Mouse (Mus musculus) lung, postnatal 25 days (tissue): ENCODE results near the gene Gpr22.
A peak's percentile ranks its signal among the peaks of the same experiment; 100 is the strongest.

ENCODE experiments used
- DNase-seq: peaks from one replicate; pipeline ENCODE4 v3.0.0; 2022; ENCODE audit warnings: low spot score

The Gpr22 gene

DNA sequence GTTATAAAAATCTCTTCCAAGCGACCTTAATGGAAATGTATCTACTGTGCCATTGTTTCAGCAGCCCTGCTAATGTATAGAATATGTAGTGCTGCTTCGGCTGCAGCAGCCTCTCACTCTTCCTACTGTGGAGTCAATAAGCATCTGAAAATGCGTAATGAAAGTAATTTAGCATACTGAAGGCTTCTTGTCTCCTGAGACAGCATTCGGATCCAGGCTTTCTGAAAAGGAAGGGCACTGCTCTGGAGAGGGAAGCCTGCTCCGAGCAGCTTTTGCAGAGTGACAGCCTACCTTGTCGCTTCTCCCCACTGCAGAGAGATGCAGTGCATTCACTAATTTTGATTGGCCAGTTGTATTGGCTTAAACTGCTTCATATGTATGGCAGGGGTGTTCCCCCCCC, at the start of gene Gpr22:
Gene Gpr22, minus strand, starts transcription at position 348 of the 400 bp plus-strand sequence.
- no peak for DNase-seq

- DNase-seq = no peak
Measured at GRCm38 (mm10) chr12:31755885-31756755, 42.4 kb upstream of the Gpr22 start.

GRCm38 (mm10) chr12:31754465-31754864, 40.7 kb upstream of the Gpr22 start:
- DNase-seq = no peak

- no peak for DNase-seq
Measured at GRCm38 (mm10) chr12:31749846-31750245, 36.1 kb upstream of the Gpr22 start.

DNA sequence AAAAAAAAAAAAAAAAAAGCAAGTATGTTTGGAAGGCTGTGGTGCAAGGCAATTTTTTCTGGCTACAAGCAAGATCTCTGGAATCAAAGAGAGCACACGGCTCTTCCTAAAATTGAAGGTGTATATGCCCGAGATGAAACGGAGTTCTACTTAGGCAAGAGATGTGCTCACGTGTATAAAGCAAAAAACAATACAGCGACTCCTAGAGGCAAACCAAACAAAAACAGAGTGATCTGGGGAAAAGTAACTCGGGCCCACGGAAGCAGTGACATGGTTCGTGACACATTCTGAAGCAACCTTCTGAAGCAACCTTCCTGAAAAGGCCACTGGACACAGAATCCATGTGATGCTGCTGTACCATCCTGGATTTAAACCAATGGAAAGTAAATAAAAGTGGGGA, 33.6 kb upstream of the Gpr22 start:
- no peak for DNase-seq

DNA sequence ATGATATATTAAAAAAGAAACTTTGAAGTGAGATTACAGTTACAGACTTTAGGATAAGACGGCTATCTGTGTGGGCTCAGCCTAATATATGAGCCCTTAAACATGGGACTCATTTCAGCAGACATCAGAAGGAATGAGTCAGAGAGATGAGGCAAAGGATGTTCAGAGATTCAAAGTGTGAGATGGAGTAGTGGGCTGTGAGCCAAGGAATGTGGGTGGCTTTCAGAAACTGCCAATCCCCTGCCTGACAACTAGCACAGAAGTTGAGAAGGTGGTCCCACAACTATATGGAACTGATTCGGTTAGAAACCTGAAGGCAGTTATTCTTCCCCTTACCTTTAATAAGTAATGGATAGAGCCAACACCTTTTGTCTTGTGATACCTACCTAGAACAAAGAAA, 20.9 kb upstream of the Gpr22 start:
- DNase-seq = no peak

DNA sequence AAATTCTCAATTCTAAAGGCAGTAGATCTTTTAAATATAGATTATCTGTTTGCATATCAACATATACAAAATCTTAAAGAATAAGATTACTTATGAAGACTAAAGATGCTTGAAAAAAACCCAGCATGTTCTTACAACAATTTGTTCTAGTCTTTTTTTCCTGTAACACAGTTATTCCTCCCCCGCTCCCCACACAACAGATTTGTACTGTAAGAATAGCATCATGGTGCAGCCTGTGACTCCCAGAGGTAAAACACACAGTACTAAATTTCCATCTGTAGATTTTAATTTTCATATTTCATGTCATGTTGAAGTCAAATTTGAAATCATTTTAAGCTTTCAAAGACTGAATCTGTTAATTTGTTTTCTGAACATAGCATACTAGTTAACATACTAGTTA, 16.4 kb upstream of the Gpr22 start:
- DNase-seq = no peak

DNA sequence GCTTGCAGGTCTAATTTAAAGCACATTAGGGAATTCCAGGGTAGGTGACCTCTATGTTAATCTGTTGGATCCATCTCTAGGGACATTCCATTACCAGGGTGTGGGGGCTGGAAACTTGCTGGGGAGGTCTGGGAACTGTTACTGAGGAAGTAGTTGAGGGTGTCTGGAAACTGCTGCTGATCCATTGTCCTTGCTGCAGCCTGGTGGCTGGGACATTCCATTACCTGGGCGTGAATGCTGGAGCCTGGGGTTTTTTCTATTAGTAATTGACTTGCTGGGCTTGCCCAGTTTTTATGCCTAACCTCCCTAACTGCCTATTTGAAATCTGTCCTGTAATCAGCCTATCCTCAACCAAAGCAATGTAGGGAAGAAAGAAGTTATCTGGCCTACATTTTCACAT, 13.0 kb upstream of the Gpr22 start:
- DNase-seq = no peak

DNA sequence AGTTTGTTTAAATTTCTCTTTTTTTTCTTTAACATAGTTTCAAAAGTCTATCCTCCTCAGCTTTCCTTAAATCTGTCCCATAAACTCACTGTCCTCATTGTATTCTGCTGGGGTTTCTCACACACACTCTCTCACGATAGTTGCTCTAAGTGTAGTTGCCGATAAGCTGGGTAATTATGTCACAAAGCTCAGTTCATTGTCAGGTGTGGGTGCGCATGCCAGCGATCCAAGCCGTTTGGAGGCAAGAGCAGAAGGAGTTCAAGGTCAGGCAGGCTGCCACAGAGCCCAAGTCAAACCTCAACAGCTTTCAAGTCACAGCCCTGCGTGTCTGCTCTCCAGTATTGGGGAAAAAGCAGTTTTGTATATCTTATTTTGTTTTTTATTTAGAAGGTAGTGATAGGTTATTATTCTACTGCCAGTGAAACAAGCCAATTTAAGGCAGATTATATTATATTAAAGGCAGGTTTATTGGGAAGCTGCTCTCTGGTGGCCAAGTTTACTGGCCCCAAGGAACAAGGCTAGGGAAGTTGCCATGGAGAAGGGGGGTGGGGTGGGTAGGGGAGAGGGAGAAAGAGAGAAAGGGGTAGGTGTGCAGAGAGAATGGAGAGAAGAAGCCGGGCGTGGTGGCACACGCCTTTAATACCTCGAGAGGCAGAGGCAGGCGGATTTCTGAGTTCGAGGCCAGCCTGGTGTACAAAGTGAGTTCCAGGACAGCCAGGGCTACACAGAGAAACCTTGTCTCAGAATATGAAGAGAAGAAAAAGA, 11.9 kb upstream of the Gpr22 start:
- no peak for DNase-seq

DNA sequence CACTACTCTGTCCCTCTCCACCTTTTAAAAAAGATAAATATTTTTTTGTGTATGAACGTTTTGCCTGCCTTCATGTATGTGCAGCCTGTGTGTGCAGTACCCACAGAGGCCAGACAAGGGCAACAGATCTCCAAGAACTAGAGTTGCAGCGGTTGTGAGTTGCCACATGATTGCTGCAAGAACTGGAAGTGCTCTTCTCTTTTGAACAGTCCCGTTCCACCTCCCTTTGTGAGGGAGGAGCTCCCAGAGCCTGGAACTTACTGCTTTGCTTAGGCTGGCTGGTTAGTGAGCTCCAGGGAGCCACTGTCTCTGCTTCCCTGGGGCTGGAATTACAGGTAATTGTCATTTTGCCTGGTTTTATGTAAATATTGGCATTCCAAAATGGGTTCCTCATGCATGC, 10.8 kb upstream of the Gpr22 start:
- DNase-seq = no peak

DNA sequence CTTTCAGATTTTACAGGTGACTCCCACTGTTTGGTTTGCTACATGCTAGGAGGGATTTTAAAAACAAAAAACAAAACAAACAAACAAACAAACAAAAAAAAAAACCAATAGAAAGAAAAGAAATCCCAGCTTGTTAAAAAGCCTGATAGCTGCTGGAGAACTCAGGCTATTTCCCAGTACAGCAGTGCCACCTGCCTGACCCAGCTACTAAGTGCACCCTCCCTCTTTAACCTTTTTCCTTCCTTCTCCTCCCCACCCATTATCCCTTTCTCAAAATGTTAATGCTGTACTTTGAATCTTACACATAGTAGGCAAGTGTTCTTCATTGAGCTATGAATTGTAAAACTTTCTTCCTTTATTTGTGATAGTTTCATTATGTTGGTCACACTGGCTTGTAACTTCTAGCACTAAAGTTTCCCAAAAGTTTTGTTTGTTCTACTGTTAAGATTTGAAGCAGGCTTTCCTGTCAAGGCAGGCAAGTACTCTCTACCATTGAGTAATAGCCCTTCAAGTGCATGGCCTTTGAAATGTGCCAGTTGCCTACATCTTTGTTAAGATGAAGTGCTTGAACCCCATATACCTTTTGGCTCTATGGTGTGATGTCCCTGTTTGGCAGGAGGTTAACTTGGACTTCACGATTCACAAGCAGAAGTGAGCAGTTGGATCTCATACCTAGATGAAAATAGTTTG, 6.0 kb upstream of the Gpr22 start:
- DNase-seq = peak; percentile 57

DNA sequence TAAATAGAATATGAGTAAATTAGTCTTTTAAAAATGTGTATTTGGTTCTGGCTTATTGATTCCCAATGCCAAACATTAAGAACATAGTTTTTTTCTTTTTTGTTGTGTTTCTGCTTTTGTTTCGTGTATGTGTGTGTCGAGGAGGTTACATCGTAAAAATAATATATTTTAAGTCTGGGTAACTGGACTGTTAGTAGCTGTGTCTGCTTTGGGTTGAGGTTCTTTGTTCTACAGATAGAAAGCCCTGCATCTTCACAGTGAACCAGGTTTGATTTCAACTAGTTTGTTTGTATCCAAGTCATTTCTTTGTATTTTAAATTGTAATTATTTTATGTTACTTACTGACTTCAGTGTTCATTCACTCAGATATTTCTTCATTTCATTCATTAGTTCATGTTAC, 323 bp upstream of the Gpr22 start:
- no peak for DNase-seq

DNA sequence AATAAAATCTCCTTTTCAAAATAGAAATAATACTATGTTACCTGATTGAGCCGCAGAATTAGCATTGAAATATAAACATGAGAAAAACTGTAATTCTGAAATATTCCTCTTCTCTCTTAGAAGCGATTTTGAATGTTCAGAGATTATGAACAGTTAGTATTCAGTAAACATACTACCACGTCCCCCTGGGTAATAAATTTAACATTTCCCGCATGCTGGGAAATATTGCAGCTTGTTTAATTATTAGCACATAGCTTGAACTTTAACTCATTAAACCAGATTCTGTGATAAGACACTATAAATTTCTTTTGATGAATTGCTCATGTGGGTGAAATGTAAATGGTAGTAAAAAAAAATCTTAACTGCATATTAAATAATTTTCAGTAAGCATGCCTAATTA, 1.0 kb downstream of the Gpr22 start:
- no peak for DNase-seq

DNA sequence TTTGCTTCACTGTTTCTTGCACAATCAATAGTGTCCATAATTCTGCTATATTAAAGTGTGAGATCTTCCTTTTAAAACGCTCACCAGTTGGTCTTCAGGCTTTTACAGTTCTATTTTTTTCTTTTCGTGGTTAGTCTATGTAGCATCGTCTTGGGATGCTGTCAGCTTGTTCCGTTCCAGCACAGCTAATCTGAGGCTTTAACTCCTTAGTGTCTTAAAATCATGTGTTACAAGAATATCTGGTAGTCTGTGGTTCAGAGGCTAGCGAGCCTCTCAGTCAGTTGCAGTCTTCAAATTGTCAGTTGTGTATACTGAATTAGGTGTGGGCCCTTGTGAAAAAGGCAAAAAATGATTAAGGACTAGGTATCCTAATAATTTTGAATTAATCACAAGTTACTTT, 1.5 kb downstream of the Gpr22 start:
- no peak for DNase-seq

GRCm38 (mm10) chr12:31709665-31710064, 4.1 kb downstream of the Gpr22 start:
- DNase-seq = no peak

DNA sequence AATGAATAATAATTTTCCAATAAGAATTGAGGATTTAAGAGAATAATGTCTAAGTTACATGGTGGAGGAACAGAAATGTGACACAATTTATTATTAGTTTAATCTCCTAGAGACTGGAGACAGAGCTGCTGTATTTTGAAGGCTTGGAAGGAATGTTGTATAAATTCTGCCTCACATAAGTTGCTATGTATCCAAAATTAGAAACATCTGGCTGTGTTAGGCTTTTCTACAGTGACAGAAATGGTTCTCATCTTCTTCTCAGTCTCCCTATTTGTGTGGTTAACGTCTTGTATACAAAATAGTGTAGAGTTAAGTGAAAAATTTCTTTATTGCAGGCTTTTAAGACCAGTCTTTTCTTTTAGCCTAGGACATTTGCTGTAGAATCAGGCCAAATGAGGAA, 6.2 kb downstream of the Gpr22 start:
- no peak for DNase-seq

- DNase-seq = no peak
Measured at GRCm38 (mm10) chr12:31706168-31706567, 7.6 kb downstream of the Gpr22 start.

DNA sequence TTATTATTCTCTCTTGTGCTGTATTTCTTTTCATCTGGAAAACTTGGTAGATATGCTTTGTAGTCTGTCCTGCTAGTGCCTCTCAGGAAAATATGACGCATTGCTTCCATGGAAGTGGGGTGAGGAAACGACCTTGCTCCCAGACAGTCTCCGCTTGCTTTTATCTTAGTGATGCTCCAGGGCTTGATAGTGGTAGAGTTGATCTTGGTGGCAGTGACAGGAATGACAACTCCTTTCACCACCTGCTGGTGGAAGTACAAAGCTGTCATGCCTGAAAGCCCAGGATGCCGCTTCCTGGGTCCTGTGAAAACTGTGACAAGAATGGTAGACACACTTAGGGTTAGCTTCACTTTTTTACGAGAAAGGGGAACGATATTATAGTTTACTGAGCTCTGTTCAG, 9.8 kb downstream of the Gpr22 start:
- no peak for DNase-seq

- no peak for DNase-seq
Measured at GRCm38 (mm10) chr12:31701411-31701810, 12.3 kb downstream of the Gpr22 start.

- DNase-seq = no peak
Measured at GRCm38 (mm10) chr12:31700623-31701347, 13.0 kb downstream of the Gpr22 start.

DNA sequence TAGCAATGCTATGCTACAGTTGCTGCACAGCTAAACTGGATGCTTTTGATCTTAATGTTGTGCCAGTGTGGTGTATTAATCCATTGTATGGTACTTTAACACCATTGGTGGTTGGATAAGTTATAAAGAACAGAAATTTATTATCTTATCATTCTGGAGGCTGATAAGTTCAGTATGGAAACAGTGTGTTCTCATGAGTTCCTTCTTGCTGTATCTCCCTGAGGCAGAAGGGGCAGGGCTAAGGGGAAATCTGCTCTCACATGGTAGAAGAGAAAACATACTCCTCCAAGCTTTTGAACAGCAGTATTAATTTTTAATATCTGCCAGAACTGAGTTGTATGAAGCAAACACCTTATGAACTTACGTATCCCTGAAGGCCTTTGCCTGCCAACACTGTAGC, 20.5 kb downstream of the Gpr22 start:
- no peak for DNase-seq

DNA sequence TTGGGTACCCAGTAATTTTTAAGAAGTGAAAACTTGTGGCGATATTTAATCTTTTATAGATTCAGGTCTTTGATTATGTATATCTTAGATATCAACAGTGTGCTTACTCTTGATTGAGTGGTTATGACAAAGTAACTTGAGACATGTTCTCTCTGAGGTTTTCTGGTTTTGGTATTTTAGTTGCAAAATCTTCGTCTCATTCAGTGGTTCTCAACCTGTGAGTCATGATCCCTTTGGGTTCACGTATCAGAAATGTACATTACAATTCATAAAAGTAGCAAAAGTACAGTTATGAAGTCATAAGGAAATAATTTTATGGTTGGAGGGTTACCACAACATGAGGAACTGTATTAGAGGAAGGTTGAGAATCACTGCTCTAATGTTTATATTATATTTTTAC, 27.1 kb downstream of the Gpr22 start:
- DNase-seq = no peak
